Mouse (Mus musculus) testis, adult 2 months (tissue): Measurements from ENCODE around the gene Hoxb7.

Experiments used
- CTCF ChIP-seq: fragments of 200-500 bp; IDR thresholded peaks from 2 replicates; pipeline ENCODE4 v1.5.1; 2012; ENCODE audit warnings: low read depth, mild to moderate bottlenecking, inconsistent platforms, low read length, moderate library complexity; ENCODE audit not compliant: control insufficient read depth, insufficient read depth, insufficient replicate concordance
- POLR2A ChIP-seq: fragments of 200-500 bp; IDR thresholded peaks from 2 replicates; pipeline ENCODE4 v1.6.1; 2012; ENCODE audit warnings: low read depth, mild to moderate bottlenecking, inconsistent platforms, low read length, moderate library complexity; ENCODE audit not compliant: control insufficient read depth

GRCm38 (mm10) chr11:96301837-96302236 is 15.4 kb downstream of the Hoxb7 start:
- no peak for TF ChIP-seq CTCF
- TF ChIP-seq POLR2A: no peak
